Mouse (Mus musculus): ENCODE data around the gene Col6a4. TPM values are rescaled to one million over a fixed set of nuclear protein-coding genes. Genes with fewer than 3 reads are reported as not detected.

Gene Col6a4
- polyA plus RNA-seq, 1 experiment = 0.01 TPM

GRCm38 (mm10) chr9:106038865-106039264 is 57.7 kb downstream of the Col6a4 start:
- no peak overlapping the region for H3K4me2 ChIP-seq (ENCODE audit: low read depth)
- H3ac ChIP-seq (ENCODE audit: control insufficient read depth, insufficient read length) = no peak overlapping the region
- H3K79me2 ChIP-seq (ENCODE audit: control insufficient read depth, insufficient read depth) = no peaks in the 10 kb centered on the region
- TF ChIP-seq TCF12 (IDR thresholded peaks at IDR 0.05; ENCODE audit: insufficient read depth, poor library complexity, severe bottlenecking) (no peak), POLR2A (IDR thresholded peaks at IDR 0.05; ENCODE audit: insufficient read length, low read depth) (no peak), USF1 (IDR thresholded peaks at IDR 0.05; ENCODE audit: low read depth) (no peak), MYOD1 (IDR thresholded peaks at IDR 0.05; ENCODE audit: control insufficient read depth in 1 of 3, insufficient read length in 2 of 3, low read depth in 2 of 3) (no peak), E2F4 (IDR thresholded peaks at IDR 0.05; ENCODE audit: insufficient read depth) (no peak), TCF3 (IDR thresholded peaks at IDR 0.05; ENCODE audit: insufficient read length, low read depth) (no peak), MYOG (IDR thresholded peaks at IDR 0.05; ENCODE audit: control insufficient read depth in 1 of 3, insufficient read depth in 1 of 3, insufficient read length in 2 of 3, low read depth in 2 of 3) (no peak), POLR2AphosphoS2 (IDR thresholded peaks at IDR 0.05; ENCODE audit: insufficient read length, low read depth) (no peak), MAX (IDR thresholded peaks at IDR 0.05; ENCODE audit: low read depth) (no peak), SRF (IDR thresholded peaks at IDR 0.05; ENCODE audit: control insufficient read depth, insufficient read length, low read depth) (no peak), CEBPB (IDR thresholded peaks at IDR 0.05; ENCODE audit: insufficient read depth, poor library complexity, severe bottlenecking) (no peak), REST (IDR thresholded peaks at IDR 0.05; ENCODE audit: insufficient read depth, insufficient read length) (no peak)
- H3K36me3 ChIP-seq (ENCODE audit: control insufficient read depth, insufficient read depth) = no peaks in the 10 kb centered on the region
- no peaks in the 10 kb centered on the region for H3K27me3 ChIP-seq (ENCODE audit: control insufficient read depth, insufficient read depth, insufficient read length)
- H3K4me3 ChIP-seq = no peak overlapping the region

GRCm38 (mm10) chr9:106015666-106016065 is 80.9 kb downstream of the Col6a4 start:
- no peak overlapping the region for H3ac ChIP-seq (ENCODE audit: control insufficient read depth, insufficient read length)
- no peak overlapping the region for H3K4me2 ChIP-seq (ENCODE audit: low read depth)
- no peaks in the 10 kb centered on the region for H3K36me3 ChIP-seq (ENCODE audit: control insufficient read depth, insufficient read depth)
- H3K79me2 ChIP-seq (ENCODE audit: control insufficient read depth, insufficient read depth) = no peaks in the 10 kb centered on the region
- H3K4me3 ChIP-seq = no peak overlapping the region
- TF ChIP-seq POLR2A (IDR thresholded peaks at IDR 0.05; ENCODE audit: insufficient read length, low read depth) (no peak), E2F4 (IDR thresholded peaks at IDR 0.05; ENCODE audit: insufficient read depth) (no peak), TCF3 (IDR thresholded peaks at IDR 0.05; ENCODE audit: insufficient read length, low read depth) (no peak), MYOG (IDR thresholded peaks at IDR 0.05; ENCODE audit: control insufficient read depth in 1 of 3, insufficient read depth in 1 of 3, insufficient read length in 2 of 3, low read depth in 2 of 3) (no peak), SRF (IDR thresholded peaks at IDR 0.05; ENCODE audit: control insufficient read depth, insufficient read length, low read depth) (no peak), MYOD1 (IDR thresholded peaks at IDR 0.05; ENCODE audit: control insufficient read depth in 1 of 3, insufficient read length in 2 of 3, low read depth in 2 of 3) (no peak), REST (IDR thresholded peaks at IDR 0.05; ENCODE audit: insufficient read depth, insufficient read length) (no peak), TCF12 (IDR thresholded peaks at IDR 0.05; ENCODE audit: insufficient read depth, poor library complexity, severe bottlenecking) (no peak), POLR2AphosphoS2 (IDR thresholded peaks at IDR 0.05; ENCODE audit: insufficient read length, low read depth) (no peak), MAX (IDR thresholded peaks at IDR 0.05; ENCODE audit: low read depth) (no peak), CEBPB (IDR thresholded peaks at IDR 0.05; ENCODE audit: insufficient read depth, poor library complexity, severe bottlenecking) (no peak), USF1 (IDR thresholded peaks at IDR 0.05; ENCODE audit: low read depth) (no peak)
- no peaks in the 10 kb centered on the region for H3K27me3 ChIP-seq (ENCODE audit: control insufficient read depth, insufficient read depth, insufficient read length)

- Histone ChIP-seq H3K4me2 (ENCODE audit: low read depth) (no peak overlapping the region), H3ac (ENCODE audit: control insufficient read depth, insufficient read length) (no peak overlapping the region), H3K27me3 (ENCODE audit: control insufficient read depth, insufficient read depth, insufficient read length) (no peaks in the 10 kb centered on the region), H3K79me2 (ENCODE audit: control insufficient read depth, insufficient read depth) (no peaks in the 10 kb centered on the region), H3K4me3 (no peak overlapping the region), H3K36me3 (ENCODE audit: control insufficient read depth, insufficient read depth) (no peaks in the 10 kb centered on the region)
- TF ChIP-seq MAX (IDR thresholded peaks at IDR 0.05; ENCODE audit: low read depth) (no peak), USF1 (IDR thresholded peaks at IDR 0.05; ENCODE audit: low read depth) (no peak), E2F4 (IDR thresholded peaks at IDR 0.05; ENCODE audit: insufficient read depth) (no peak), TCF12 (IDR thresholded peaks at IDR 0.05; ENCODE audit: insufficient read depth, poor library complexity, severe bottlenecking) (no peak), REST (IDR thresholded peaks at IDR 0.05; ENCODE audit: insufficient read depth, insufficient read length) (no peak), TCF3 (IDR thresholded peaks at IDR 0.05; ENCODE audit: insufficient read length, low read depth) (no peak), CEBPB (IDR thresholded peaks at IDR 0.05; ENCODE audit: insufficient read depth, poor library complexity, severe bottlenecking) (no peak), POLR2A (IDR thresholded peaks at IDR 0.05; ENCODE audit: insufficient read length, low read depth) (no peak), MYOG (IDR thresholded peaks at IDR 0.05; ENCODE audit: control insufficient read depth in 1 of 3, insufficient read depth in 1 of 3, insufficient read length in 2 of 3, low read depth in 2 of 3) (no peak), SRF (IDR thresholded peaks at IDR 0.05; ENCODE audit: control insufficient read depth, insufficient read length, low read depth) (no peak), MYOD1 (IDR thresholded peaks at IDR 0.05; ENCODE audit: control insufficient read depth in 1 of 3, insufficient read length in 2 of 3, low read depth in 2 of 3) (no peak), POLR2AphosphoS2 (IDR thresholded peaks at IDR 0.05; ENCODE audit: insufficient read length, low read depth) (no peak)
Observed at GRCm38 (mm10) chr9:106013139-106013538, 83.4 kb downstream of the Col6a4 start.

GRCm38 (mm10) chr9:105997955-105998354 is 98.6 kb downstream of the Col6a4 start:
- no peaks in the 10 kb centered on the region for H3K79me2 ChIP-seq (ENCODE audit: control insufficient read depth, insufficient read depth)
- H3K36me3 ChIP-seq (ENCODE audit: control insufficient read depth, insufficient read depth) = no peaks in the 10 kb centered on the region
- TF ChIP-seq POLR2AphosphoS2 (IDR thresholded peaks at IDR 0.05; ENCODE audit: insufficient read length, low read depth) = no peak
- TF ChIP-seq REST (IDR thresholded peaks at IDR 0.05; ENCODE audit: insufficient read depth, insufficient read length) = no peak
- TF ChIP-seq USF1 (IDR thresholded peaks at IDR 0.05; ENCODE audit: low read depth) = no peak
- no peak for TF ChIP-seq E2F4 (IDR thresholded peaks at IDR 0.05; ENCODE audit: insufficient read depth)
- TF ChIP-seq CEBPB (IDR thresholded peaks at IDR 0.05; ENCODE audit: insufficient read depth, poor library complexity, severe bottlenecking) = no peak
- no peak for TF ChIP-seq SRF (IDR thresholded peaks at IDR 0.05; ENCODE audit: control insufficient read depth, insufficient read length, low read depth)
- TF ChIP-seq TCF3 (IDR thresholded peaks at IDR 0.05; ENCODE audit: insufficient read length, low read depth) = no peak
- no peak for TF ChIP-seq TCF12 (IDR thresholded peaks at IDR 0.05; ENCODE audit: insufficient read depth, poor library complexity, severe bottlenecking)
- no peak for TF ChIP-seq MYOG (IDR thresholded peaks at IDR 0.05; ENCODE audit: control insufficient read depth in 1 of 3, insufficient read depth in 1 of 3, insufficient read length in 2 of 3, low read depth in 2 of 3)
- TF ChIP-seq MAX (IDR thresholded peaks at IDR 0.05; ENCODE audit: low read depth) = no peak
- TF ChIP-seq MYOD1 (IDR thresholded peaks at IDR 0.05; ENCODE audit: control insufficient read depth in 1 of 3, insufficient read length in 2 of 3, low read depth in 2 of 3) = no peak
- TF ChIP-seq POLR2A (IDR thresholded peaks at IDR 0.05; ENCODE audit: insufficient read length, low read depth) = no peak
- H3ac ChIP-seq (ENCODE audit: control insufficient read depth, insufficient read length) = no peak overlapping the region
- H3K4me3 ChIP-seq = no peak overlapping the region
- no peak overlapping the region for H3K4me2 ChIP-seq (ENCODE audit: low read depth)
- peaks cover 6% of the 10 kb centered on the region for H3K27me3 ChIP-seq (ENCODE audit: control insufficient read depth, insufficient read depth, insufficient read length)
